Mouse (Mus musculus) C2C12 (cell line): Measurements from ENCODE around the gene Gm20458.

Source experiments
- CEBPB ChIP-seq: IDR thresholded peaks from one replicate; pipeline ENCODE4 v1.6.1; 2011; ENCODE audit warnings: low read depth, mild to moderate bottlenecking, control low read depth, moderate library complexity
- CTCF ChIP-seq: IDR thresholded peaks from one replicate; pipeline ENCODE4 v1.5.1; 2011; ENCODE audit not compliant: control insufficient read depth, insufficient read depth, insufficient read length
- FOSL1 ChIP-seq: IDR thresholded peaks from one replicate; pipeline ENCODE4 v1.8.0; 2011; ENCODE audit warnings: mild to moderate bottlenecking, low read length; ENCODE audit not compliant: poor library complexity, insufficient read depth, severe bottlenecking
- MAX ChIP-seq: IDR thresholded peaks from one replicate; pipeline ENCODE4 v1.6.1; 2011; ENCODE audit warnings: mild to moderate bottlenecking, control low read depth
- MYOG ChIP-seq: IDR thresholded peaks from one replicate; pipeline ENCODE4 v1.6.1; 2011; ENCODE audit not compliant: control insufficient read depth, insufficient read length; ENCODE audit errors: extremely low read depth

GRCm38 (mm10) chr2:164465161-164465560 is 4.4 kb downstream of the Gm20458 start:
- no peak for TF ChIP-seq CTCF
- TF ChIP-seq MAX: no peak
- no peak for TF ChIP-seq CEBPB
- TF ChIP-seq FOSL1: no peak
- no peak for TF ChIP-seq MYOG
